Comparison of ENCODE assay signal across 10 mouse cellular contexts in the genomic region with DNA sequence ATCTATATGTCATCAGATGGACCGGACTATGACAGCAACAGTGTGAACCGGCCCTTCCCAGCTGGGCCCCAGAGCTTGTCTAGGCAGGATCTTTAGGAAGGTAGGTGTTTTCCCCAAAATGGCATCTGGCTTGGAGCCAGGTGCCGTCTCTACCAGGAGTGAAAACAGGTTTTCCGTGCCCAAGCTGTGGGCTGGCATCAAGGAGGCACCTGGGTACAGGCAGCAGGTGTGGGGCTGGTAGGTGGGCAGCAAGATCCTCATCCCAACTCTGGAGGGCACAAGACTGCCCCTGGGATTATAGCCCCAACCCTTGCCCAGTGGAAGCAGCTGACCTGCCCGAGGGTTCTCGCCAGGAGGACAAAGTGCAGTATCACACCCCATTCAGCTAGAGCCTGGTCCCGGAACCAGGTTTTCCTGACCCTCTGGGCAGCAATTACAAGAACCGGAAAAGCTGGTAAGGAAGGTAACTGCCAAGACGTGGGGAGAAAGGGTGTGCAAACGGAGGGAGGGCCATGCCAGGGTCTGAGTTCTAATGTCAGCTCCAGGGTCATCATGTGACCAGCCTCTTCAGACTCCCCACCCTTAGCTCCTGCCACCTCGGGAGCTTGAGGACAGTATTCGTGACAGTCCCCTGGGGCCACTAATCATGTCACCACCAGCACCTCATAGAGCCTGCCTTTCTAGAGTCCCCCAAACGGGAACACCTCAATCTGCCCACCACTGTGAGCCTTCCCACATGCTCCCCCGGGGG. TPM values are rescaled to one million over a fixed set of nuclear protein-coding genes. Genes with fewer than 3 reads are reported as not detected.
DNase-seq lines count a peak whose midpoint lies in the region; ATAC-seq lines count a peak whose summit lies in the region.
"Had no signal": no experiment of that assay in that cellular context is flagged by ENCODE, and none has a peak within 500 bp of the region (broad histone marks: within the 10 kb centered on the region; RNA-seq: fewer than 3 reads in every experiment).

No protein-coding gene starts in this region.

- intact Hi-C loops in left cerebral cortex, postnatal 25 days (cut with DNase I) = no loop called here

- no peak for DNase-seq in heart, embryonic 10.5 days (ENCODE audit: low spot score)
- DNase-seq in heart, adult 9 months (ENCODE audit: low spot score in 2 of 2) = no peak
- DNase-seq in urinary bladder, adult 18-20 months (ENCODE audit: low spot score in 2 of 2) = peak; percentile 59 to 65
- no peak for DNase-seq in urinary bladder, postnatal 10 days (ENCODE audit: low spot score)
- no peak for DNase-seq in neural tube, embryonic 10.5 days (ENCODE audit: extremely low spot score, low spot score)
- DNase-seq in left cerebral cortex, adult 9 months (ENCODE audit: low spot score in 2 of 2) = no peak
- no peak for DNase-seq in left cerebral cortex, postnatal 25 days (ENCODE audit: low spot score in 2 of 2)
- DNase-seq: thymus, postnatal 25 days had no signal

- H3K9ac ChIP-seq in liver, embryonic 12.5 days = peak overlapping the region; percentile 66
- H3K9ac ChIP-seq: limb, embryonic 12.5 days had no signal

- no peaks in the 10 kb centered on the region for H3K9me3 ChIP-seq in heart, embryonic 10.5 days
- no peaks in the 10 kb centered on the region for H3K9me3 ChIP-seq in liver, embryonic 12.5 days (replicated peaks)
- H3K9me3 ChIP-seq: limb, embryonic 12.5 days had no signal

- peak overlapping the region; percentile 100 for H3K4me2 ChIP-seq in liver, embryonic 12.5 days
- H3K4me2 ChIP-seq: limb, embryonic 12.5 days had no signal

- peaks cover 47% of the 10 kb centered on the region for H3K27me3 ChIP-seq in heart, embryonic 10.5 days (ENCODE audit: insufficient read depth, poor library complexity, severe bottlenecking)
- H3K27me3 ChIP-seq in liver, embryonic 12.5 days (replicated peaks) = no peaks in the 10 kb centered on the region
- H3K27me3 ChIP-seq: limb, embryonic 12.5 days had no signal

- 71% methylated on average over 14 of the region's 14 CpGs for WGBS in heart, embryonic 10.5 days
- WGBS in liver, embryonic 12.5 days (ENCODE audit: insufficient replicate concordance) = 44% methylated on average over 14 of the region's 14 CpGs

- H3K4me3 ChIP-seq in heart, embryonic 10.5 days = no peak overlapping the region
- peak overlapping the region; percentile 25 for H3K4me3 ChIP-seq in liver, embryonic 12.5 days
- H3K4me3 ChIP-seq: limb, embryonic 12.5 days had no signal

- H3K4me1 ChIP-seq in heart, embryonic 10.5 days = peaks cover 41% of the 10 kb centered on the region
- peaks cover 91% of the 10 kb centered on the region for H3K4me1 ChIP-seq in liver, embryonic 12.5 days

- ATAC-seq in liver, embryonic 12.5 days = peak; percentile 67

- no peaks in the 10 kb centered on the region for H3K36me3 ChIP-seq in heart, embryonic 10.5 days
- no peaks in the 10 kb centered on the region for H3K36me3 ChIP-seq in liver, embryonic 12.5 days
- H3K36me3 ChIP-seq: limb, embryonic 12.5 days had no signal

- H3K27ac ChIP-seq in heart, embryonic 10.5 days = peak overlapping the region; percentile 69
- peak overlapping the region; percentile 95 for H3K27ac ChIP-seq in liver, embryonic 12.5 days
- H3K27ac ChIP-seq: limb, embryonic 12.5 days had no signal

RNA-seq across cellular contexts. Expression of gene Micall2, which starts 1.9 kb away (rescaled TPM):
- 4.1 and 5.7 TPM in 2 replicates for polyA plus RNA-seq in heart, embryonic 10.5 days (2016; fragmentation: Nextera tagmentation; extraction: Ambion mirVana)
- 15.5 and 18.3 TPM in 2 replicates for polyA plus RNA-seq in liver, embryonic 12.5 days (2016; fragmentation: Nextera tagmentation; extraction: Ambion mirVana)
- total RNA-seq in left cerebral cortex, postnatal 25 days (2021) = 1 to 10 TPM; 2.0 to 2.4 TPM

RNA-seq across cellular contexts. Expression of gene Ints1, which starts 37.5 kb away (rescaled TPM):
- 30.3 and 31.3 TPM in 2 replicates for polyA plus RNA-seq in heart, embryonic 10.5 days (2016; fragmentation: Nextera tagmentation; extraction: Ambion mirVana)
- 21.8 and 23.3 TPM in 2 replicates for polyA plus RNA-seq in liver, embryonic 12.5 days (2016; fragmentation: Nextera tagmentation; extraction: Ambion mirVana)
- total RNA-seq in left cerebral cortex, postnatal 25 days (2021) = 10 to 100 TPM; 82.7 to 91.5 TPM

RNA-seq across cellular contexts. Expression of gene Mafk, which starts 53.3 kb away (rescaled TPM):
- 20.7 and 25.1 TPM in 2 replicates for polyA plus RNA-seq in heart, embryonic 10.5 days (2016; fragmentation: Nextera tagmentation; extraction: Ambion mirVana)
- 47.7 and 48.9 TPM in 2 replicates for polyA plus RNA-seq in liver, embryonic 12.5 days (2016; fragmentation: Nextera tagmentation; extraction: Ambion mirVana)
- 1 to 10 TPM; 6.8 TPM for total RNA-seq in left cerebral cortex, postnatal 25 days (2021)

Comparison
In these comparisons a context has a peak if more than half of its experiments do, and no peak if none do; other contexts are left out.
1. DNase-seq: peak in urinary bladder, adult 18-20 months (2 of 2); none in heart, embryonic 10.5 days (single experiment), heart, adult 9 months (0 of 2), urinary bladder, postnatal 10 days (single experiment), neural tube, embryonic 10.5 days (single experiment), left cerebral cortex, adult 9 months (0 of 2) and left cerebral cortex, postnatal 25 days (0 of 2).